Mouse (Mus musculus): ENCODE measurements around the gene Fam209. TPM values are rescaled to one million over a fixed set of nuclear protein-coding genes. Genes with fewer than 3 reads are reported as not detected.

Fam209 gene
- total RNA-seq, 1 experiment from 2014 or later, result not detected

Other genes with a start within 250 kb of the Fam209 start
- not detected in 2 replicates for gene Mc3r, start 224.0 kb upstream of the Fam209 start, total RNA-seq (2017)
- gene Fam210b, start 127.0 kb upstream of the Fam209 start, total RNA-seq (2017), result 5.6 and 6.8 TPM in 2 replicates
- 56.2 and 57.1 TPM in 2 replicates for gene Aurka, start 102.0 kb upstream of the Fam209 start, total RNA-seq (2017)
- gene Cstf1, start 101.8 kb upstream of the Fam209 start, total RNA-seq (2017), result 40.3 and 52.1 TPM in 2 replicates
- gene Cass4, start 78.7 kb upstream of the Fam209 start, total RNA-seq (2017), result 0.44 and 1.5 TPM in 2 replicates
- gene Rtf2, start 32.0 kb upstream of the Fam209 start, total RNA-seq (2017), result 139 and 158 TPM in 2 replicates
- 0.05 TPM in 1 of 2 replicates, not detected in the other for gene Gcnt7, start 13.9 kb upstream of the Fam209 start, total RNA-seq (2017)
- not detected in 2 replicates for gene Tfap2c, start 77.1 kb downstream of the Fam209 start, total RNA-seq (2017)

Data from common myeloid progenitor, adult 5-6 weeks (primary cell).